10 mouse cellular contexts compared by ENCODE assay signal in the genomic region with DNA sequence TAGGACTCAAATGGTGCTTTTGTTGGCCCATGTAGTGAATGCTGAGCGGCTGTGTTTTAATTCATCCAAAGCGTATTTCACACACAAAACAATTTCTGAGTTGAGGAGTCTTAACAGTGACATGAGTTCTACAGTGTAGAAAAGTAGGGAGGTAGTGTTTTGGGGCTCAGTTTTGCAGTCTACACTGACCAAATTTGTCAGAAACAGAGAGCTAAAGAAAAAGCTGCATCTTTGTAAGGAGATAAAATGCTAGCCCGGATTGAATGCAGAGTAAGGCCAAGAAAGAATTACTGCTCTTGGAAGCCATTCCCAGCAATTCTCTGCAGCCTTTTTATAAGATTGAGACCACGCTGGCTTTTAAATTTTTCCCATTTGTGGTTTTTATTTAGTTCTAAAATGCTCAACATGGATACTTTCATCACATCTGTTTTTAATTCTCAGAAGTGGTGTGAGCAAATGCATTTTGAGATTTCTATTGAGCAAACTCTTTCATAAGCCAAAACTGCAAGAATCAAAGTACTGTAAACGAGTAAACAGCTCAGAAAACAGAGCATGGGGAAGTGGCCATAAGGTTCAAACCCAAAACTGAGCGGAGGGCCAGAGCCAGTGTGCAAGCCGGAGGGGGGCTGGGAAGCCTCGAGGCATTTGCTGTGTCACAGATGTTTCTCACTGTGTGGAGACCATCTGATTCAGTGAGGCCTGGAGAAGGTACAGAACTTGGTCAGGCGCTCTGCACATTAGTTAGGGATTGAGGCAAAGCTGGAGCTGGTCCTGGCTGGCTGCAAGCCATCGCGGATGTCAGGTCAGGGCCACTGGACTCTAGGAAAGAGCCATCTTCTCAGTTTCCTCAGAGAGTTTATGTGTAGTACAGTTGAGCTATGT. TPM values are rescaled to one million over a fixed set of nuclear protein-coding genes. Genes with fewer than 3 reads are reported as not detected.
DNase-seq lines count a peak whose midpoint lies in the region; ATAC-seq and TF ChIP-seq lines count a peak whose summit lies in the region.
"Had no signal": no experiment of that assay in that cellular context is flagged by ENCODE, and none has a peak within 500 bp of the region (broad histone marks: within the 10 kb centered on the region; RNA-seq: fewer than 3 reads in every experiment).

No protein-coding gene starts in this region.

- intact Hi-C loops in heart, adult 2 months (cut with DNase I) = no loop called here
- intact Hi-C loops in heart, postnatal 25 days (cut with DNase I) = no loop called here
- intact Hi-C loops in left cerebral cortex, postnatal 14 days (cut with DNase I) = no loop called here

- DNase-seq in heart, adult 2 months = peak; percentile 67 to 69
- DNase-seq in heart, postnatal 25 days (ENCODE audit: low spot score) = no peak
- DNase-seq in kidney, adult 11 months = peak; percentile 34
- DNase-seq in lung, postnatal 25 days (ENCODE audit: low spot score) = peak; percentile 29
- no peak for DNase-seq in midbrain, embryonic 10.5 days (ENCODE audit: low spot score)
- DNase-seq in frontal cortex, postnatal 36 days (ENCODE audit: low spot score in 2 of 2) = no peak
- no peak for DNase-seq in left cerebral cortex, postnatal 14 days (ENCODE audit: low spot score in 2 of 2)

- no peaks in the 10 kb centered on the region for H3K79me2 ChIP-seq in heart, adult 2 months (replicated peaks; ENCODE audit: control insufficient read depth, insufficient read depth, low read length)

- no peak overlapping the region for H3K4me3 ChIP-seq in heart, adult 2 months
- no peak overlapping the region for H3K4me3 ChIP-seq in embryonic facial prominence, embryonic 13.5 days
- no peak overlapping the region for H3K4me3 ChIP-seq in midbrain, embryonic 10.5 days
- H3K4me3 ChIP-seq: neural tube, embryonic 12.5 days had no signal

- peaks cover 8% of the 10 kb centered on the region for H3K4me1 ChIP-seq in heart, adult 2 months (ENCODE audit: control insufficient read depth, insufficient read depth, low read length)
- H3K4me1 ChIP-seq in embryonic facial prominence, embryonic 13.5 days = peaks cover 31% of the 10 kb centered on the region
- H3K4me1 ChIP-seq in midbrain, embryonic 10.5 days = no peaks in the 10 kb centered on the region
- H3K4me1 ChIP-seq: neural tube, embryonic 12.5 days had no signal

- H3K36me3 ChIP-seq in heart, adult 2 months (ENCODE audit: control insufficient read depth, insufficient read depth, low read length) = peaks cover 10% of the 10 kb centered on the region; the same call in 1 of the 2 replicates
- peaks cover 8% of the 10 kb centered on the region for H3K36me3 ChIP-seq in embryonic facial prominence, embryonic 13.5 days
- no peaks in the 10 kb centered on the region for H3K36me3 ChIP-seq in midbrain, embryonic 10.5 days
- H3K36me3 ChIP-seq: neural tube, embryonic 12.5 days had no signal

- peak; percentile 72; the same call in 1 of the 2 replicates for ATAC-seq in embryonic facial prominence, embryonic 13.5 days (ENCODE audit: insufficient number of reproducible peaks, insufficient read depth, low FRiP score, low TSS enrichment, low read depth)

- H3K27me3 ChIP-seq in heart, adult 2 months (ENCODE audit: control insufficient read depth, insufficient read depth, low read length) = no peaks in the 10 kb centered on the region
- H3K27me3 ChIP-seq in embryonic facial prominence, embryonic 13.5 days = no peaks in the 10 kb centered on the region
- H3K27me3 ChIP-seq in midbrain, embryonic 10.5 days (ENCODE audit: low read depth, poor library complexity, severe bottlenecking) = no peaks in the 10 kb centered on the region
- H3K27me3 ChIP-seq: neural tube, embryonic 12.5 days had no signal

- WGBS in heart, adult 2 months = 66% methylated on average over 11 of the region's 11 CpGs
- 26% methylated on average over 11 of the region's 11 CpGs for WGBS in embryonic facial prominence, embryonic 13.5 days
- WGBS in midbrain, embryonic 10.5 days = 83% methylated on average over 11 of the region's 11 CpGs

- TF ChIP-seq CTCF in heart, adult 2 months (IDR thresholded peaks at IDR 0.05) = no peak

- H3K4me2 ChIP-seq in embryonic facial prominence, embryonic 13.5 days = peak overlapping the region; percentile 22
- H3K4me2 ChIP-seq: liver, embryonic 11.5 days; neural tube, embryonic 12.5 days had no signal

- no peak overlapping the region; the same call in 1 of the 2 replicates for H3K27ac ChIP-seq in heart, adult 2 months
- peak overlapping the region; percentile 96 for H3K27ac ChIP-seq in embryonic facial prominence, embryonic 13.5 days
- H3K27ac ChIP-seq in midbrain, embryonic 10.5 days (replicated peaks) = no peak overlapping the region
- H3K27ac ChIP-seq: neural tube, embryonic 12.5 days had no signal

- no peak for TF ChIP-seq EP300 in heart, adult 2 months (IDR thresholded peaks at IDR 0.05; ENCODE audit: insufficient read depth, low read depth, low read length)

- no peaks in the 10 kb centered on the region for H3K9me3 ChIP-seq in embryonic facial prominence, embryonic 13.5 days
- no peaks in the 10 kb centered on the region for H3K9me3 ChIP-seq in midbrain, embryonic 10.5 days (replicated peaks)
- H3K9me3 ChIP-seq: neural tube, embryonic 12.5 days had no signal

- H3K9ac ChIP-seq in heart, adult 2 months (ENCODE audit: low read depth, low read length) = no peak overlapping the region
- no peak overlapping the region for H3K9ac ChIP-seq in embryonic facial prominence, embryonic 13.5 days
- H3K9ac ChIP-seq: neural tube, embryonic 12.5 days had no signal

- no peak for TF ChIP-seq POLR2A in heart, adult 2 months (IDR thresholded peaks at IDR 0.05; ENCODE audit: insufficient read depth, low read depth, low read length)

RNA-seq across cellular contexts. Expression of gene Spata5, which starts 17.7 kb away (rescaled TPM):
- 10 to 100 TPM; 12.4 to 13.9 TPM for total RNA-seq in heart, adult 2 months (2021)
- 2.1 and 4.6 TPM in 2 replicates for polyA plus RNA-seq in heart, adult 2 months (2012; rRNA removed)
- 10 to 100 TPM; 11.9 to 13.7 TPM for total RNA-seq in heart, postnatal 25 days (2021)
- 42.8 and 47.0 TPM in 2 replicates for polyA plus RNA-seq in embryonic facial prominence, embryonic 13.5 days (2015; fragmentation: Nextera tagmentation; extraction: Ambion mirVana)
- 40.1 and 48.9 TPM in 2 replicates for polyA plus RNA-seq in midbrain, embryonic 10.5 days (2016; fragmentation: Nextera tagmentation; extraction: Ambion mirVana)
- 10 to 100 TPM; 18.8 to 24.4 TPM for total RNA-seq in left cerebral cortex, postnatal 14 days (2021)

RNA-seq across cellular contexts. Expression of gene Nudt6, which starts 18.0 kb away (rescaled TPM):
- total RNA-seq in heart, adult 2 months (2021) = 10 to 100 TPM; 26.6 to 32.1 TPM
- 34.5 and 37.3 TPM in 2 replicates for polyA plus RNA-seq in heart, adult 2 months (2012; rRNA removed)
- total RNA-seq in heart, postnatal 25 days (2021) = 10 to 100 TPM; 28.2 to 30.5 TPM
- polyA plus RNA-seq in embryonic facial prominence, embryonic 13.5 days (2015; fragmentation: Nextera tagmentation; extraction: Ambion mirVana) = 4.7 and 6.5 TPM in 2 replicates
- polyA plus RNA-seq in midbrain, embryonic 10.5 days (2016; fragmentation: Nextera tagmentation; extraction: Ambion mirVana) = 3.8 and 5.0 TPM in 2 replicates
- total RNA-seq in left cerebral cortex, postnatal 14 days (2021) = 1 to 10 TPM; 6.3 to 7.4 TPM

RNA-seq across cellular contexts. Expression of gene Fgf2, which starts 53.8 kb away (rescaled TPM):
- 10 to 100 TPM in 1 of 2 experiments, 1 to 10 TPM in 1; 9.0 to 14.2 TPM for total RNA-seq in heart, adult 2 months (2021)
- 3.6 and 9.7 TPM in 2 replicates for polyA plus RNA-seq in heart, adult 2 months (2012; rRNA removed)
- total RNA-seq in heart, postnatal 25 days (2021) = 10 to 100 TPM in 1 of 2 experiments, 1 to 10 TPM in 1; 5.5 to 11.3 TPM
- 4.7 and 4.8 TPM in 2 replicates for polyA plus RNA-seq in embryonic facial prominence, embryonic 13.5 days (2015; fragmentation: Nextera tagmentation; extraction: Ambion mirVana)
- polyA plus RNA-seq in midbrain, embryonic 10.5 days (2016; fragmentation: Nextera tagmentation; extraction: Ambion mirVana) = 0.35 and 0.57 TPM in 2 replicates
- total RNA-seq in left cerebral cortex, postnatal 14 days (2021) = 1 to 10 TPM; 3.1 to 4.1 TPM

Comparison
In these comparisons a context has a peak if more than half of its experiments do, and no peak if none do; other contexts are left out.
1. DNase-seq: peak in heart, adult 2 months (2 of 2), kidney, adult 11 months (single experiment) and lung, postnatal 25 days (single experiment); none in heart, postnatal 25 days (single experiment), midbrain, embryonic 10.5 days (single experiment), frontal cortex, postnatal 36 days (0 of 2) and left cerebral cortex, postnatal 14 days (0 of 2).